ENCODE assay signal across 9 mouse cellular contexts in genomic region chr1:39555556-39556415, GRCm38 (mm10). TPM values are rescaled to one million over a fixed set of nuclear protein-coding genes. Genes with fewer than 3 reads are reported as not detected.
A peak's percentile ranks its signal among the peaks of the same experiment; 100 is the strongest.
DNase-seq lines count a peak whose midpoint lies in the region; ATAC-seq and TF ChIP-seq lines count a peak whose summit lies in the region.
"Had no signal": no experiment of that assay in that cellular context is flagged by ENCODE, and none has a peak within 500 bp of the region (broad histone marks: within the 10 kb centered on the region; RNA-seq: fewer than 3 reads in every experiment).

No protein-coding gene starts in this region.

- no peak for DNase-seq in heart, postnatal 0 days (ENCODE audit: low spot score)
- DNase-seq in heart, postnatal 4 days: no peak
- peak; percentile 95 for DNase-seq in brain, adult 2 months (ENCODE audit: low read depth, low spot score)
- peak; percentile 52 to 76 for DNase-seq in left cerebral cortex, postnatal 14 days (ENCODE audit: low spot score in 2 of 2)
- DNase-seq in adrenal gland, postnatal 36 days: no peak
- DNase-seq in liver: no peak
- no peak for DNase-seq in ovary, postnatal 14 days (ENCODE audit: low spot score)
- DNase-seq: forebrain, postnatal 0 days had no signal

- no peak for TF ChIP-seq CTCF in heart, postnatal 0 days (IDR thresholded peaks at IDR 0.05; ENCODE audit: low read depth)
- TF ChIP-seq CTCF in C2C12 (IDR thresholded peaks at IDR 0.05; ENCODE audit: control insufficient read depth, insufficient read depth, insufficient read length): no peak

- 0 out of 2 replicates have a peak overlapping the region, but pooled peaks have one; percentile 1 for H3K27ac ChIP-seq in heart, postnatal 0 days (ENCODE audit: low read depth)

- no peak for TF ChIP-seq EP300 in heart, postnatal 0 days (IDR thresholded peaks at IDR 0.05; ENCODE audit: low read depth)

- WGBS in heart, postnatal 0 days: 47% methylated on average over 9 of the region's 9 CpGs

- H3K79me3 ChIP-seq in C2C12 (ENCODE audit: low read depth): no peaks in the 10 kb centered on the region

- H3K4me3 ChIP-seq in heart, postnatal 0 days (ENCODE audit: low read depth, low read length): no peak overlapping the region
- H3K4me3 ChIP-seq in C2C12 (ENCODE audit: insufficient read depth, poor library complexity, severe bottlenecking): no peak overlapping the region

- no peak overlapping the region for H3K4me2 ChIP-seq in heart, postnatal 0 days (ENCODE audit: low read depth, low read length)

- peaks cover 42% of the 10 kb centered on the region for H3K36me3 ChIP-seq in heart, postnatal 0 days (replicated peaks; ENCODE audit: control insufficient read depth, insufficient read depth, low read length)
- peaks cover 59% of the 10 kb centered on the region for H3K36me3 ChIP-seq in C2C12 (ENCODE audit: control insufficient read depth, insufficient read depth)

- H3ac ChIP-seq in C2C12 (ENCODE audit: control insufficient read depth, insufficient read length, low read depth): no peak overlapping the region

- no peaks in the 10 kb centered on the region for H3K79me2 ChIP-seq in C2C12 (ENCODE audit: control insufficient read depth, insufficient read depth)

- intact Hi-C loops in left cerebral cortex, postnatal 14 days (cut with DNase I): no loop called here

- no peaks in the 10 kb centered on the region for H3K4me1 ChIP-seq in heart, postnatal 0 days (ENCODE audit: control insufficient read depth, insufficient read depth)

- ATAC-seq in heart, postnatal 0 days (ENCODE audit: insufficient read depth, low read depth): no peak
- ATAC-seq: forebrain, postnatal 0 days had no signal

- H3K9ac ChIP-seq in heart, postnatal 0 days (replicated peaks; ENCODE audit: low read depth, low read length): no peak overlapping the region
- H3K9ac ChIP-seq: forebrain, postnatal 0 days had no signal

- H3K9me3 ChIP-seq in heart, postnatal 0 days (replicated peaks; ENCODE audit: control insufficient read depth, low read length): no peaks in the 10 kb centered on the region

- H3K27me3 ChIP-seq in heart, postnatal 0 days (ENCODE audit: control insufficient read depth, insufficient read depth, low read length): no peaks in the 10 kb centered on the region
- H3K27me3 ChIP-seq in C2C12 (ENCODE audit: control insufficient read depth, insufficient read depth, insufficient read length): no peaks in the 10 kb centered on the region

TF ChIP-seq in C2C12, 6 proteins besides CTCF, POLR2A, EP300 and RAD21:
- no peak for TF ChIP-seq MYOD1 (IDR thresholded peaks at IDR 0.05; ENCODE audit: control insufficient read depth, insufficient read length, low read depth)
- no peak for TF ChIP-seq MYOG (IDR thresholded peaks at IDR 0.05; ENCODE audit: control insufficient read depth, extremely low read depth, insufficient read length)
- TF ChIP-seq FOSL1 (IDR thresholded peaks at IDR 0.05; ENCODE audit: insufficient read depth, low read length, poor library complexity, severe bottlenecking): no peak
- TF ChIP-seq MAX (IDR thresholded peaks at IDR 0.05): peak; percentile 91
- peak; percentile 35 for TF ChIP-seq USF1 (IDR thresholded peaks at IDR 0.05; ENCODE audit: low read depth)
- TF ChIP-seq CEBPB (IDR thresholded peaks at IDR 0.05; ENCODE audit: low read depth): no peak
TF ChIP-seq in C2C12: peak in this region for 2.

RNA-seq across cellular contexts. Expression of gene Cnot11, which starts 21.0 kb away (rescaled TPM):
- total RNA-seq in heart, postnatal 0 days (2014; rRNA removed; ENCODE audit: low replicate concordance): 14.7 and 34.4 TPM in 2 replicates
- polyA plus RNA-seq in heart, postnatal 0 days (2015; fragmentation: Nextera tagmentation; extraction: Ambion mirVana): 11.1 and 11.7 TPM in 2 replicates
- 10 to 100 TPM; 18.2 to 18.4 TPM for total RNA-seq in heart, postnatal 4 days (2021)
- polyA plus RNA-seq in C2C12 (2012; fragmentation: generic; extraction: Trizol): 20.4 TPM
- 10 to 100 TPM; 23.1 to 25.9 TPM for total RNA-seq in left cerebral cortex, postnatal 14 days (2021)
- total RNA-seq in adrenal gland, postnatal 36 days (2021): 10 to 100 TPM; 20.0 to 20.3 TPM

RNA-seq across cellular contexts. Expression of gene Rnf149, which starts 21.4 kb away (rescaled TPM):
- total RNA-seq in heart, postnatal 0 days (2014; rRNA removed; ENCODE audit: low replicate concordance): 9.0 and 31.3 TPM in 2 replicates
- polyA plus RNA-seq in heart, postnatal 0 days (2015; fragmentation: Nextera tagmentation; extraction: Ambion mirVana): 9.1 and 10.7 TPM in 2 replicates
- total RNA-seq in heart, postnatal 4 days (2021): 10 to 100 TPM; 17.4 to 18.4 TPM
- polyA plus RNA-seq in C2C12 (2012; fragmentation: generic; extraction: Trizol): 23.0 TPM
- total RNA-seq in left cerebral cortex, postnatal 14 days (2021): 10 to 100 TPM; 24.3 to 29.3 TPM
- 10 to 100 TPM; 48.3 to 51.5 TPM for total RNA-seq in adrenal gland, postnatal 36 days (2021)

Comparison
In these comparisons a context has a peak if more than half of its experiments do, and no peak if none do; other contexts are left out.
1. DNase-seq: peak in brain, adult 2 months (single experiment) and left cerebral cortex, postnatal 14 days (2 of 2); none in heart, postnatal 0 days (single experiment), heart, postnatal 4 days (single experiment), adrenal gland, postnatal 36 days (0 of 2), liver (single experiment) and ovary, postnatal 14 days (single experiment).